ENCODE assay signal across 8 mouse cellular contexts in the genomic region with DNA sequence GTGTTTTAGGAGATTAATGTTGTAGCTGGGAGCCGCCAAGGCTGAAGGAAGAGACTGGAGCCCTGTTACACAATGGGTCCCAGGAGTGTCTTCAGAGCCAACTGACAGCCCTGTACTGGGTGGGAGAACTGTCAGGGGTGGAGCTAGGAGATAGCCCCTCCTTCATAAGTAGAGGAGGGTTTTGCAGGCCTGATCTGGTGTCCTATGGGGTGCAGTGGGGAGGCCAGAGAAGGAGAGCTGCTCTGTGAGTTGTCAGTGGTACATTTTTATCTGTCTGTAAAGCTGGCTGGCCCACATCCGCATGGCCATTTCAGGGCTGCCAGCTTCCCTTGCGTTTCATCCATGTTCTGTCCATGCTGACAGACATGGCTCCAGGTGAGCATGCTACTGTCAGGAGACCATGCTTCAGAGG. TPM values are rescaled to one million over a fixed set of nuclear protein-coding genes. Genes with fewer than 3 reads are reported as not detected.
DNase-seq lines count a peak whose midpoint lies in the region; ATAC-seq and TF ChIP-seq lines count a peak whose summit lies in the region.

No protein-coding gene starts in this region.

- H3K4me3 ChIP-seq in lung, embryonic 14.5 days (ENCODE audit: low read depth, low read length): no peak overlapping the region
- no peak overlapping the region for H3K4me3 ChIP-seq in lung, adult 2 months (replicated peaks; ENCODE audit: extremely low read depth, low read depth, low read length)
- H3K4me3 ChIP-seq in limb, embryonic 15.5 days: no peak overlapping the region
- no peak overlapping the region for H3K4me3 ChIP-seq in neural tube, embryonic 13.5 days

- no peaks in the 10 kb centered on the region for H3K27me3 ChIP-seq in lung, embryonic 14.5 days (ENCODE audit: insufficient read depth, low read length)
- no peaks in the 10 kb centered on the region for H3K27me3 ChIP-seq in limb, embryonic 15.5 days
- H3K27me3 ChIP-seq in neural tube, embryonic 13.5 days: no peaks in the 10 kb centered on the region

- TF ChIP-seq CTCF in lung, embryonic 14.5 days (IDR thresholded peaks at IDR 0.05; ENCODE audit: low read depth): no peak
- no peak for TF ChIP-seq CTCF in lung, adult 2 months (IDR thresholded peaks at IDR 0.05; ENCODE audit: insufficient read depth, low read length)

- H3K4me2 ChIP-seq in lung, embryonic 14.5 days: no peak overlapping the region
- H3K4me2 ChIP-seq in limb, embryonic 15.5 days: no peak overlapping the region
- no peak overlapping the region for H3K4me2 ChIP-seq in neural tube, embryonic 13.5 days

- DNase-seq in lung, embryonic 14.5 days: peak; percentile 59
- DNase-seq in lung, adult 2 months: no peak
- no peak for DNase-seq in thymus, postnatal 14 days
- no peak for DNase-seq in right cerebral cortex, adult 2 months (ENCODE audit: low spot score in 2 of 2)
- DNase-seq in left cerebral cortex, postnatal 14 days (ENCODE audit: low spot score in 2 of 2): no peak

- H3K9ac ChIP-seq in lung, embryonic 14.5 days: no peak overlapping the region
- no peak overlapping the region for H3K9ac ChIP-seq in limb, embryonic 15.5 days
- H3K9ac ChIP-seq in neural tube, embryonic 13.5 days: no peak overlapping the region

- no peak for TF ChIP-seq POLR2A in lung, adult 2 months (IDR thresholded peaks at IDR 0.05; ENCODE audit: borderline replicate concordance, extremely low read depth, low read depth, low read length)

- 53% methylated on average over 3 of the region's 3 CpGs for WGBS in lung, embryonic 14.5 days
- 45% methylated on average over 3 of the region's 3 CpGs for WGBS in lung, adult 2 months
- WGBS in limb, embryonic 15.5 days: 68% methylated on average over 3 of the region's 3 CpGs
- WGBS in neural tube, embryonic 13.5 days: 65% methylated on average over 3 of the region's 3 CpGs

- H3K27ac ChIP-seq in lung, embryonic 14.5 days (ENCODE audit: low read depth): no peak overlapping the region; the same call in 1 of the 2 replicates
- H3K27ac ChIP-seq in limb, embryonic 15.5 days: peak overlapping the region; percentile 52
- H3K27ac ChIP-seq in neural tube, embryonic 13.5 days (replicated peaks): peak overlapping the region; percentile 76

- ATAC-seq in lung, embryonic 14.5 days (ENCODE audit: insufficient read depth): peak; percentile 57; the same call in 1 of the 2 replicates
- peak; percentile 78 for ATAC-seq in granulocyte monocyte progenitor cell, adult 5-6 weeks (replicated peaks; ENCODE audit: poor library complexity, severe bottlenecking)
- no peak for ATAC-seq in limb, embryonic 15.5 days (ENCODE audit: insufficient number of reproducible peaks, low FRiP score, low TSS enrichment, low read depth)
- no peak for ATAC-seq in neural tube, embryonic 13.5 days (ENCODE audit: low read depth)

- H3K9me3 ChIP-seq in lung, embryonic 14.5 days (ENCODE audit: low read depth, low read length): no peaks in the 10 kb centered on the region
- H3K9me3 ChIP-seq in limb, embryonic 15.5 days: no peaks in the 10 kb centered on the region
- no peaks in the 10 kb centered on the region for H3K9me3 ChIP-seq in neural tube, embryonic 13.5 days

- 0 out of 2 replicates have a peak, but pooled peaks cover 8% of the 10 kb centered on the region for H3K36me3 ChIP-seq in lung, embryonic 14.5 days (ENCODE audit: insufficient read depth)
- peaks cover 14% of the 10 kb centered on the region; the same call in 1 of the 2 replicates for H3K36me3 ChIP-seq in limb, embryonic 15.5 days
- H3K36me3 ChIP-seq in neural tube, embryonic 13.5 days: no peaks in the 10 kb centered on the region

- intact Hi-C loops in left cerebral cortex, postnatal 14 days (cut with DNase I): no loop called here

- peaks cover 38% of the 10 kb centered on the region for H3K4me1 ChIP-seq in lung, embryonic 14.5 days (ENCODE audit: insufficient read depth)
- H3K4me1 ChIP-seq in lung, adult 2 months (ENCODE audit: control insufficient read depth, insufficient read depth, low read length): peaks cover 69% of the 10 kb centered on the region
- H3K4me1 ChIP-seq in limb, embryonic 15.5 days: peaks cover 93% of the 10 kb centered on the region
- H3K4me1 ChIP-seq in neural tube, embryonic 13.5 days (replicated peaks): peaks cover 100% of the 10 kb centered on the region

RNA-seq across cellular contexts. Expression of gene Zmiz1, which starts 20.9 kb away (rescaled TPM):
- 33.5 TPM in 2 replicates for polyA plus RNA-seq in lung, embryonic 14.5 days (2014; fragmentation: Nextera tagmentation; extraction: Ambion mirVana)
- polyA plus RNA-seq in lung, adult 2 months (2012; rRNA removed): 51.6 and 52.6 TPM in 2 replicates
- 93.2 and 97.4 TPM in 2 replicates for total RNA-seq in granulocyte monocyte progenitor cell, adult 5-6 weeks (2014; fragmentation: Nextera tagmentation)
- 6.9 and 8.9 TPM in 2 replicates for total RNA-seq in granulocyte monocyte progenitor cell, adult 5-6 weeks (2017)
- 41.9 and 50.5 TPM in 2 replicates for polyA plus RNA-seq in limb, embryonic 15.5 days (2015; fragmentation: Nextera tagmentation; extraction: Ambion mirVana)
- 57.2 and 66.2 TPM in 2 replicates for polyA plus RNA-seq in neural tube, embryonic 13.5 days (2015; fragmentation: Nextera tagmentation; extraction: Ambion mirVana)
- 10 to 100 TPM; 86.2 to 98.9 TPM for total RNA-seq in left cerebral cortex, postnatal 14 days (2021)

Comparison
In these comparisons a context has a peak if more than half of its experiments do, and no peak if none do; other contexts are left out.
1. ATAC-seq: peak in lung, embryonic 14.5 days (single experiment) and granulocyte monocyte progenitor cell, adult 5-6 weeks (single experiment); none in limb, embryonic 15.5 days (single experiment) and neural tube, embryonic 13.5 days (single experiment).